Mouse (Mus musculus): Measurements from ENCODE around the gene Edrf1. TPM values are rescaled to one million over a fixed set of nuclear protein-coding genes. Genes with fewer than 3 reads are reported as not detected.
"Not testable (repeated sequence)": the region's sequence is repeated elsewhere in the genome, so short reads cannot be mapped to it uniquely, and the experiment has no call there.

Edrf1 gene
- total RNA-seq, 4 experiments from 2014 or later, result 6.2 to 8.1 (median 7.8) TPM

DNA sequence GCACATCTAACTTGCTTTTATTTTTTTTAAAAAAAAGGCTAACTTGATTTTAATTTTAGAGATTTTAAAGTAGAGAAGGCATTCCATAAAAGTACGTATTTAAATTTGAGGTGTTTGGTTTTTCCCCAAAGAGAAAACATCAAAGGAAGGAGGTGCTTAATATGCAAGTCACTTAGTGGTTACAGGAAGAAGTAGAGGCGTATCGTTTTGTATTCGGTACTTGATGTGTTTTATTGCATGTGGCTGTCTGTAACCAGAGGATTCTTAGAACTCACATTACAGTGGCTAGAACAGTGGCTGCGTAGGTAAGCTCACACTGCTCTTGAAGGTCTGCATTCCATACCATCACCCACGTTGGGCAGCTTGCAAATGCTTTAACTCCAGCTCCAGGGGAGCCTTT lies 8.4 kb downstream of the Edrf1 start:
- no peak for DNase-seq (ENCODE audit: low spot score in 2 of 2)

DNA sequence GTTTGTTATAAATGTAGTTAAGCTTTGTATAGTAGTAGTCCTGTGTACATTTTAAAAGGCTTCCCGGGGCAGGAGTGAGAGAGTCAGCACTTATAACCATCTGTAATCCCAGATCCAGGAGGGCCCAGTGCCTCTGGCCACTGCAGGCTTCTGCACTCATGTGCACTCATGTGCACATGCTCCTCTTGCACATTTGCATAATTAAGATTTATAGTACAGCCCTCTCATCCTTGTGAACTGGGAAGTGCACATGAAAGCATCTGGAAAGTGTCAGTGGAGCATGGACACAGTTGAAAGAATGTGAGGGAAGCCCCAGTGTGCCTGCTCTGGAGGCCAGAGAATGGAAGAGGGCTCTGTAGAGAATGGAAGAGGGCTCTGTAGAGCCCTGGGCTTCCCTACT lies 25.1 kb downstream of the Edrf1 start:
- DNase-seq (ENCODE audit: low spot score in 2 of 2), result no peak

DNA sequence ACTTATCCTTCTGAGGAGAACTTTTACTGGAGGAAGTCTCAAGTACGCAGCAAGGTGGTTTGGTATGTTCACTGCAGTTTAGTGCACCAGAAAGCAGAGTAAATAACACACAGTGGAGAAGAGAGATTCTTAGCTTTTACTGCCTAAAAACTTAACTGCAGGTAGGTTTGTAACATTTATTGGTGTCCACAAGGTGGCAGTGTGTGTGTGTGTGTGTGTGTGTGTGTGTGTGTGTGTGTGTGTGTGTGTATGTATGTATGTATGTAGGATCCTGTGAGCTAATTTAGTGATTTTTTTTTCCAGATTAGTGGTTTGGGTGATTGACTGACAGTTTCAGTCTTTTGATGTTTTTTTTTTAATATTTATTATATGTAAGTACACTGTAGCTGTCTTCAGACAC lies 31.7 kb downstream of the Edrf1 start:
- DNase-seq (ENCODE audit: low spot score in 2 of 2), result no peak

DNA sequence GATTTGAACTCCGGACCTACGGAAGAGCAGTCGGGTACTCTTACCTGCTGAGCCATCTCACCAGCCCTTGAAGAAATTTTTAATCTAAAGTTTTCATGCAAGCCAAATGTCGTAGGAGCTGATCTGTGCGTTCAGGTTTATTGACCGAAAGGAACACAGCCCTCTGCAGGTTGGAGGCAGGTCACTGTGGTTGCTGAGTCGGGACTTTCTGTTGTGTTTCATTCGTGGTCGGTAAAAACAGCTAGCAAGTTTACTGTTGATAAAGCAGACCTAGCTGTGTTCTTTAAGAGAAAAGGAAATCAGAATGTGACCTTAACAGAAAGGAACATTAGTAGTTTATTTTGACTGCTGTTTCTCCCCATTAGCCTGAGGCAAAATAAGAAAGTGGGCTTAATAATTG lies 32.6 kb downstream of the Edrf1 start:
- DNase-seq (ENCODE audit: low spot score in 2 of 2), result no peak

DNA sequence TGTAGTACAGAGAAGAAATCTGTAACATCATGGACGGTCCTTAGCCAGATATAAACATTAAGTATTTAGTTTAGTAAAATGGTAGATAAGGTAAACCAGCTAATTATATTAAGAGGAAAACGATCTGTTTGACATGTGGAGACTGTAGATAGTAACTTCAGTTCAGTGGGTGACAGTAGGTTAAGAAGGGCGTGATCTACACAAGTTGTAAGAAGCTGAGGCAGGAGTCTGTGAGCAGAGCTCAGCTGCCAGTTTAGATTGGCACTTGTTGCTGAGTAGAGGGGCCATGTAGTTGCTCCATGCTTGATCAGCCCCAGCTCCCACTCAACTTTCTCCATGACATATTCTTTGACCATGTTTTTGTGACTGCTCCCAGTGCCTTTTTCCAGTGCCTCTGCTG lies 33.5 kb downstream of the Edrf1 start:
- no peak for DNase-seq (ENCODE audit: low spot score in 2 of 2)

DNA sequence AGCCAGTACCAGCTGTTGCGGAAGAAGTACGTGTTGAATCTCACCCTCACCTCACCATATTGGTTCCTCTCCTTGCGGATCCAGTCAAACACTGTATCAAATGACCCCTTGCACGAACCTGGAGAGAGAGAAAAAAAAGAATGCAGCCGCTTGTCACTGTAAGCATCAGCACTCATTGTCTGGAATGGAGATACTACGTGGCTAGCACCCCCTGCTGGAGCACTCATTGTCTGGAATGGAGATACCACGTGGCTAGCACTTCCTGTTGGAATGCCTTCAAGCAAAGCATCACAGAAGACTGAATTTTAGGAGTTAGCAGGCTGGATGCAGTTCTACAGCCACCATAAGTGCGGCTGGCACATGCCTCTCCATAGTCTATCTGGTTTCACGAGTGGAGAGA lies 38.7 kb downstream of the Edrf1 start:
- DNase-seq (ENCODE audit: low spot score in 2 of 2), result no peak

DNA sequence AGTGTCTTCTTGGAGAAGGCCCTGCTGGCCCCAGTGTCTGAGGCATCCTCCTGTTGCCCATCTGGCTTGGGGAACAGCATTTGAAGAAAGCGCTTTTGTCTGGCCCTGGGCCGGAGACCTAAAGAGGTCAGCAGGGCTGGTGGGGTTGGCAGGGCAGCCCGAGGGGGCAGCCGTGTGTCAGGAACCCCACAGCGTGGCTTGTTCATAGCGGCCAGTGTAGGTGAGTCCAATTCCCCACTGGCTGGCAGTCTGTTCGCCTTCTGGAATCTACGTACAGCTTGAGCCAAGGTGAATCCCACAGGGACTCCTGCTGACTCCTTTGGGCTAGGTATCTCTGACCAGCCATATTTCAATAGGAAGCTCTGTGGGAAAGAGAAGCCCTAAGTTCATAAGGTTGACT lies 41.4 kb downstream of the Edrf1 start:
- no peak for DNase-seq (ENCODE audit: low spot score in 2 of 2)

DNA sequence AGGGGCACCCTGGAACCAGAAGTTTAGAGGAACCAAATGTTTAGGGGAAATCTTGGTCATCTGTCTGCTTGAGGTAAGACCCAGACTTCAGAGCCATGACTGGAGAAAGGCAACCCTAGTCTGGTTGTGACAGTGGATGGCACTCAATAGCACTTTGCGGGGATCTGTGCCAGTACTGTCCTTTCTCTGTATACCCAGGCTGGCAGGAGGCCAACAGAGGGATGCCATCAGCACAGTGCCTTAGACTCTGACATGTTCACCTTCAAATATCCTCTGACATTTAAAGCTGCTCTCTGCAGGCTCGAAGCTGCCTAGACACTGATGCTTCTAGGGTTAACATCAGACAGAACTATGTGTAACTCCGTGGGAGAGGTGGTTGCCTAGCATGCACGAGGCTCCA lies 42.1 kb downstream of the Edrf1 start:
- no peak for DNase-seq (ENCODE audit: low spot score in 2 of 2)

DNA sequence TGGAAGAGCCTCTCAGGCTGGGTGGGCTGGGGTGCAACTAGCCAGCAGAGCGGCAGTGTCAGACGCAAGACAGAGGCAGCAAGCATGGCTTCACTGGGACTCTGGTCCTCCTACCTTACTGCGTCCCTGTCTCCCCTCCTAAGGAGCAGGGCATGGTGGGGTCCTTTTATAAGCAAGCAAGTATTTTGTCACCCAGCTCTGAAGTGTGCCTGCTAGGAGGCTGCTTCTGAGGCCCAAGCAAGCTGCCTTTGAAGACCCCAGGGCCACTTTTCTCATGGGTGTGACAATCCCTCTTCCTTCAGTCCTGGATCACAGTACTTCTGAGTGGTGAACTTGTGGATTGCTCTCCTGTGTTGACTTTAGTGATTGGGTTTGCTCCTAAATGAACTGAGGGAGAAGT lies 42.6 kb downstream of the Edrf1 start, which contains the start of gene Mmp21:
Gene Mmp21, minus strand, starts transcription at position 101 of the 400 bp plus-strand sequence.
- no peak for DNase-seq (ENCODE audit: low spot score in 2 of 2)

DNA sequence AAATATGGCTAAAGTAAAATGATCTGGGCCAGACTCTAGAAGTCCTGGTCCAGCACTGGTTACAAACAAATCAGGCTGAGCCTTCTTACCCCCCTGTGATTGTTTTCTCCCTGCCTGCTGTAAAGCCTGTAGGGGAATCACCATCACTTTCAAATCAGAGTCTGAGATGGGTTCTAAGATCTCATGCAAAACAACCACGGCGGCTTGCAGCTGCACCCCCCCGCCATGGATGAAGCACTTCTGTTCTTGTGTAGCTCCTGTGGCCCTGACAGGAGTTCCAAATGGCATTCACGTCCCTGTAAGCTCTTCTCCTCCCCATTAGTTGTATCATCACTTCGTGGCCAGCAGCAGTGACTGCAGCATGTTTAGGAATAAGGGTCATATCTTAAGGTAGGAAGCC lies 46.3 kb downstream of the Edrf1 start:
- DNase-seq (ENCODE audit: low spot score in 2 of 2), result no peak

DNA sequence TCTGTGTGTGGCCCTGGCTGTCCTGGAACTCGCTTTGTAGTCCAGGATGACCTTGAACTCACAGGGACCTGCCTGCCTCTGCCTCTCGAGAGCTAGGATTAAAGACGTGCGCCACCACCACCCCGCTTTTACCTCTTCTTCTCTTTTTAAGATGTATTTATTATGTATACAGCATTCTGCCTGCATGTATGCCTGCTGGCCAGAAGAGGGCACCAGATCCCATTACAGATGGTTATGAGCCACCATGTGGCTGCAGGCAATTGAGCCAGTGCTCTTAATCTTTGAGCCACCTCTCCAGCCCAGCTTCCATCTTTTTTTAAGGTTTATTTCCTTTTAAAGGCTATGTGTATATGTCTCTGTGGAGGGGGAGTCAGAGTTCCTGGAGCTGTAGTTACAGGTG lies 46.8 kb downstream of the Edrf1 start:
- no peak for DNase-seq (ENCODE audit: low spot score in 2 of 2)

DNA sequence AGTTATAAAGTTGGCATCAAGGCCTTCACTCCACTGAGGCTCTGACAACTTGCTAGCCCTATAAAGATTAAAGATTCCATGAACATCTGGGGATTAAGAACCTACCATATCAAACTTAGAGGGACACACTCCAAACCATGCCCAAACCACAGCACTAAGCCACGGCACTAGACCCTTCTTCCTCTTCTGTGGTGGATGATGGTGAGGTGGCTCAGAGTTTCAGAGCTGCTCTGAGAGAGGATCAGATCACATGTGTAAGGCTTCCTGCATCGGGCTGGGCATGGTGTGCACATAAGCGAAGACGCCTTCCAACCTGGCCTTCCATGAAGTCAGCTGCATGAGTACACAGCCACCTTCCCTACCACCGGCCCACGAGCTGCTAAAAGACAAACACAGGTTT lies 47.4 kb downstream of the Edrf1 start:
- no peak for DNase-seq (ENCODE audit: low spot score in 2 of 2)

DNA sequence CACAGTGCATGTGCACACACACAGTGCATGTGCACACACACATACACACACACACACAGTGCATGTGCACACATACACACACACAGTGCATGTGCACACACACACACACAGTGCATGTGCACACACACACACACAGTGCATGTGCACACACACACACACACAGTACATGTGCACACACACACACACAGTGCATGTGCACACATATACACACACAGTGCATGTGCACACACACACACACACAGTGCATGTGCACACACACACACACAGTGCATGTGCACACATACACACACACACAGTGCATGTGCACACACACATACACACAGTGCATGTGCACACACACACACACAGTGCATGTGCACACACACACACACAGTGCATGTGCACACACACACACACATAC lies 48.3 kb downstream of the Edrf1 start:
- not testable (repeated sequence) for DNase-seq (ENCODE audit: low spot score in 2 of 2)

DNA sequence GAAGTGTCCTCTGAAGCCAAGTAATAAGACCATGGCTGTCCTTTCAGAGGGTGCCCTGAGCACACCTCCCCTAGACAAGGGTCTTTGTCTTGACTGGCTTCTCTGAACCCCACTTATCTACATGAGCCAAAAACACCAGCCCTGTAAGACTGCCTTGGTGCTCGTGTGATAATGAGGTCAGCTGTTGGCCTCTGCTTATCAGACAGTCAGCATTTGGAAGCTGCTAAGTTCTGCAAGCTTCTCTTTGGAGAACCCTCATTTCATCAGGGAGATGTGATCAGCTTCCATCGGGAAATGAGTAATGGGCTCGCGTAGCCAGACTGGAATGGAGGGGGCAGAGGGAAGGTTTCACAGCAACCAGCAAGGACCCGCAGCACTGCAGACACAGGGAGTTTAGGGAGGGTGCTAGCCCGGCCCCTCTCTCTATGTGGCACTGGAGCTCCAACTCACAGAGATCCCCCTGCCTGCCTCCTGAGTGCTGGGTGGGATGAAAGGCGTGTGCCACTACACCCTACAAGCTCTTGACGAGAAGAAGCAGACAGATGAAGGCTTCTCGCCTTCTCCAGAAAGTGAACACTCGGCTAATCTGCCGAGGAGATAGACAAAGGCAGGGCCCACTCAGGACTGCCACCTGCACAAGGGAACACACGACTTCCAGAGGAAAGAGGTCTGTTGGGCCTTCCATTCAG lies 60.8 kb downstream of the Edrf1 start:
- DNase-seq (ENCODE audit: low spot score in 2 of 2), result no peak

DNA sequence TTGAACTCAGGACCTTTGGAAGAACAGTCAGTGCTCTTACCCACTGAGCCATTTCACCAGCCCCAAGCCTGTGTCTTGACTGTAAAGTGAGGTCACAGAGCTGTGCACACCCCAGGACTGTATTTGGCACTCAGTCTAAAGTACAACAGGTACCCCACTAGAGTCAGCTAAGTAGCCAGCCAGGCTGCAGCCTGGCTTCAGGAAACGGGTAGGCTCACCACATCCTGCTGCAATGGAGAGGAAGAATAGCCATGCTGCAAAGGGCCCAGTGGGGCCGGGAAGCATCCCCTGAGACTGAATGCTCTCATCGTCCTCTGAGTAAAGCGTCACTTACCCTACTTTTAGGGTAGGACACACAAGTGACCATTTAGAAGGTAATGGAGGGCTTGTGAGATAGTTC lies 62.5 kb downstream of the Edrf1 start:
- no peak for DNase-seq (ENCODE audit: low spot score in 2 of 2)

DNA sequence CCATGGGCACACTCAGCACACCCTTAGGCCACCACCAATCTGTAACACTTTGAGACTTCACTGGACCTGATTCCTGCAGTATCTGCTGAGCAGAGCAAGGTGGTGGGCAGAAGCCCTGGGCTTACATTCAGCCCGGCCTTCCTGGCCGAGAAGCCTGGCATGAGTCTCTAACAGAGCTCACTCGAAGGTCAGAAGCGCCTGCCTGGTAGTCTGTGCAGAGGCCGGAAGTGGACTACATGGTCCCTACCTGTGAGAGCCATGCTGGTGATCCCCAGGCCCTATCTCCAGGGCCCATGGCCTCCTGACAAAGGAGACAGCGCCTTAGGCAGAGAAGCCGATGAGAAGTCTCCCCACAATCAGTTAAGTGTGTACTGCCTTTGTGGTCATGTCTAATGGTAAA lies 64.0 kb downstream of the Edrf1 start:
- no peak for DNase-seq (ENCODE audit: low spot score in 2 of 2)

DNA sequence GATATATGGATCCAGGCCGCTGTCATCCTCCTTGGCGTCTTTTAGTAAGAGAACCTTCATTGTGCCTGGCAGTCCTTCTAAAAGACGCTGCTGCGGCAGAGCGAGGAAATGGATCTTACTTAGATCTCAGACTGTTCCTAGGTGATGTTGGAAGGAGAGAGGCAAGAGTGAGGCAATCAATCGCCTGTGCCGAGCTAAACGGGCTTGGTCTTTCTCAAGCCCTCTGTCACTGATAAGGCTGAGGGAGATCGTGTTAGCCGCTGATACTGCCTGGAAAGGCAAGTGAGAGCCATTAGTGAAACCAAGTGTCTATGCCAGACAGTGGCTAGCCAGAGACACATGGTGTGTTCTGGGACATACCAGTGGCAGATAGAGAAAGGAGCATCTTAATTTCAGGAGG lies 65.0 kb downstream of the Edrf1 start:
- DNase-seq (ENCODE audit: low spot score in 2 of 2), result no peak

DNA sequence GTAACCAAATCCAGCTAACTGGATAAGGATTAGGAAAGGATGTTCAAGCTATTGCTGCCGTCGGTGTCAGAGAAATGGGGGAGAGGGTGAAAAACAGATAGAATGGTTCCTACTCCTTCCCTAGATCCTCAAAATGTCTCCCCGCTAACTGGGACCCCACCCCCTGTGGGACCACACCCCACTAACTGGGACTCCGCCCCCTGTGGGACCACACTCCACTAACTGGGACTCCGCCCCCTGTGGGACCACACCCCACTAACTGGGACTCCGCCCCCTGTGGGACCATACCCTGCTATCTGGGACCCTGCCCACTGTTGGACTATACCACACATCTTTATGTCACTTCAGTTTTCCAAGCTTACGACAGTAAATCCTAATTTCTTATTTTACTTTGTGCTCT lies 66.6 kb downstream of the Edrf1 start:
- DNase-seq (ENCODE audit: low spot score in 2 of 2), result no peak

DNA sequence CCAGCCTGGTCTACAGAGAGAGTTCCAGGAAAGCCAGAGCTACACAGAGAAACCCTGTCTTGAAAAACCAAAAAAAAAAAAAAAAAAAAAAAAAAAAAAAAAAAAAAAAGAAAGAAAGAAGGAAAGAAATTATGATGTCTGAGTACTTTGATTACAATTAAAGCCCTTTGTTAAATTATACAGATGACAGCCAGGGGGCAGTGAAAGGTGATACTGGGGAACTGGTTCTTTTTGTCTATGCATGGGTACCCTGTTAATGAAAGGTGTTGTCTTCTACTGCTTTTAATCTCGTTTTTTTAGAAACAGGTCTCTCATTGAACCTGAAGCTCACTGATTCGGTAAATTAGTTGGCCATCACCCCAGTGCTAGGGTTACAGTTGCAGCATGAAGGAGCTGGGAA lies 70.0 kb downstream of the Edrf1 start:
- no peak for DNase-seq (ENCODE audit: low spot score in 2 of 2)

DNA sequence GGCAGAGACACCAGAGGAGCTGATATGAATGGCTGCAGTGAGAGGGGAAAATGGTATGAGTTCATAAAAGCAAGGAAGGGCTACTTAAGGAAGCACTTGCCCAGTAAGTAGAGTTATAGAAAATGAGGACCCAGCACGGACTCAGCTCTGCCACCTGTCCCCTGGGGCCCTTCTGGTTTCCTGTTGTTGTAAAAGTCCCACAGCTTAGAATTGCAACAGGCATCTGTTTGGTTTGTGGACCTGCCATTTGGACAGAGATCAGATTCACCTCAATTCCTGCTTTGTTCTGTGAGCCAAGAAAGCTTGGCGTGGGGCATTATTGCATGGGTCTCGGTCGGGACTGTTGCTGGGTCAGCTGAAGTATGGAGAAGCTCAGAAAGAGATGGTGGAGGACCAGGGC lies 78.0 kb downstream of the Edrf1 start:
- no peak for DNase-seq (ENCODE audit: low spot score in 2 of 2)

DNA sequence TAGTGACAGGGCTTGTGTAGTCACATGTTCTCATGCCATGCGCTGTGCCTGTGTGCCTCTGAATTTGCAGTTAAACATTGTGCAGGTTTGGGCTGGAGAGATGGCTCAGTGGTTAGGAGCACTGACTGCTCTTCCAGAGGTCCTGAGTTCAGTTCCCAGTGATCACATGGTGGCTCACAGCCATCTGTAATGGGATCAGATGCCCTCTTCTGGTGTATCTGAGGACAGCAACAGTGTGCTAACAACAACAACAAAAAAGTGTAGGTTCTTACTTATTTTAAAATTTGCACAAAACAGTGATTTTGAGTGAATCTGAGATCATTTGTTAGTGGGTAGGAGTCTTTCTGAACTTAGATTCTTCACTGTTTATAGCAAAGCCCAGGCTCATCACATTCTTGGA lies 81.2 kb downstream of the Edrf1 start:
- DNase-seq (ENCODE audit: low spot score in 2 of 2), result no peak

DNA sequence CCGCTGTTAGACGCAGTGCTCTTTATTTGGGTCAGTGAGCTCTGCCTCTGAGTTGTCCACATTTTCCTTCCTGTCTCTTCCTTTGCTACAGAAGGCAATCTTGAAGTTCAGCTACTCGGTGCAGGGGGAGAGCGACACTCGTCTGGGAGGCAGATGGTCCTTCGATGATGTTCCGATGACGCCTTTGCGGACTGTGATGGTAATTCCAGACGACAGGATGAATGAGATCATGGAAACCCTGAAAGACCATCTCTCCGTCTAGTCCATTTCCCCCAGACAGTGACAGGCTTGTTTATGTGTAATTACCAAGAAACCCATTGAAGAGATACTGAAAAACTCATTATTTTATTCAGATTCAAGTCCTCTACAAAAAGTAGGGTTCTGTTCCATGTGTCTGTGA lies 83.3 kb downstream of the Edrf1 start:
- no peak for DNase-seq (ENCODE audit: low spot score in 2 of 2)

Data from gastrocnemius, adult 8-10 months (tissue).